Mouse (Mus musculus) left cerebral cortex, postnatal 36 days (tissue): Measurements from ENCODE around the gene Mmel1. TPM values are rescaled to one million over a fixed set of nuclear protein-coding genes. Genes with fewer than 3 reads are reported as not detected.

Experiments used
- DNase-seq, 2 experiments: peaks; one replicate each; pipeline ENCODE4 v3.0.0; 2021 to 2022; ENCODE audit warnings: low spot score in 2 of 2, mixed read lengths in 1 of 2
- intact Hi-C: fragments of 180-260 bp; cut with DNase I; formaldehyde crosslinking; loops from one replicate; pipeline ENCODE4 v1.15.1; 2025
- total RNA-seq, 2 experiments: library from RNA; stranded (reverse); gene quantifications; 2 replicates each; pipeline ENCODE4 v1.2.3; 2021

Mmel1 gene
- under 1 TPM; 0.49 to 1.00 TPM for total RNA-seq

DNA sequence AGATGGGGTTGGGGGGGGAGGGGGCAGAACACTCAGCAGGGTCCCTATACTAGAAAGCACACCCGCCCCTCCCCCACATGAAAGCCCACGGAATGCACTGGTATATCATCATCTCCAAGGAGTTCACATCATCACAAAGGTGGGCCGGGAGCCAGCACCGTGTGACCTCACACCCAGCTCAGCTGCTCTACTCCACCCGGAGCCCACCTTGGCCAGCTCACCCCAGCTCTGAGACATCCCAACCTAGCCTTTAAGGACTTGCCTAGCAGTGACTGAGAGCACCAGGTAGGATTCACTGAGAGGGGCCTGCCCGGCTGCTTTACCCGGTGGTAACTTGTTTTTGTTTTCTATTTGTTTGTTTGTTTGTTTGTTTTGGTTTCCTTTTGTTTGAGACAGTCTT is at the start of gene Mmel1:
TSS of gene Mmel1 (plus strand) at position 146 of the 400 bp plus-strand sequence.
- intact Hi-C loops = no loop called here
- DNase-seq = no peak

DNA sequence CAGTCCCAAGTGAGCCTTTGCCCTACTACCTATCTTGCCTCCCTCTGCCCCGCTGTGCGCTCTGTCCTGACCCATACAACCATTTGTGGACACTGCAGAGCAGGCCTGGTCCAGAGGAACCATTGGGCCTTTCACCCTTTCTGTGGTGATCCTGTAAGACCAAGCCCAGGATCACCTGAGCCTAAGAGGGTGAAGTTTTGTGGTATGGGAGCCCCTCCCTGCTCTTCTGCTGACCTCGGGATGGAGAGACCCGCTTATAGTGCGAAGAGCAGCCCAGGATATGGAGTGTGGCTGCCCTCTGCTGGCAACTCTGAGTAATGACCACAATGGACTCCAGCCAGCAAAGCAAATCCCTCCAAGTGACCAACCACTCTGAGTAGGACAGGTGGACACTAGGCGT is 43.7 kb upstream of the Mmel1 start:
- intact Hi-C loops = loop anchor here (5.0 to 10.0 kb wide), 2 partner anchors 498 to 661 kb away; partner anchors contain the start of gene Tprgl
- DNase-seq = peak; percentile 23 to 31

DNA sequence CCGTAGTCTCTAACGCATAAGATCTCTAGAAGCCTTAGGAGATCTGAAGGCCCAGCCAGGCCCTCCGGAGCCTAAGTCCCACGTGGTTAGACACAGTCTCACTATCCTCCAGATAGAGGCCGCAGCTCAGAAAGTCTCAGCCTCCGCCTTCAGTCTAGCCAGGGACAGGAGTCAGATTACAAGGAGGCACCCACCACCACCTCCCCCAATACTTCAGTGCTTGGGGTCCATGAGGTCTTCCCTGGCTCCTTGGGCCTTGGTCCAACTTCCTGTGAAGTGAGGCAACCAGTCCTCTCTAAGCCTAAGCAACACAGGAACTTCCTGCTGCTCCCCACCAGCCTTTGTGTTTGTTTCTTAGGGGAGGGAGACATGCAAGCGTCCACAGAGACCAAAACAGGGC is 43.2 kb upstream of the Mmel1 start:
- intact Hi-C loops = loop anchor here (5.0 to 10.0 kb wide), 2 partner anchors 499 to 661 kb away; partner anchors contain the start of gene Tprgl

GRCm38 (mm10) chr4:154827181-154827580 is 42.2 kb upstream of the Mmel1 start:
- intact Hi-C loops = loop anchor here (5.0 to 10.0 kb wide), 2 partner anchors 500 to 662 kb away; partner anchors contain the start of gene Tprgl
- DNase-seq = peak in 1 of 2 experiments; percentile 8

More for the DNA sequence above, 43.2 kb upstream of the Mmel1 start:
- DNase-seq = no peak

DNA sequence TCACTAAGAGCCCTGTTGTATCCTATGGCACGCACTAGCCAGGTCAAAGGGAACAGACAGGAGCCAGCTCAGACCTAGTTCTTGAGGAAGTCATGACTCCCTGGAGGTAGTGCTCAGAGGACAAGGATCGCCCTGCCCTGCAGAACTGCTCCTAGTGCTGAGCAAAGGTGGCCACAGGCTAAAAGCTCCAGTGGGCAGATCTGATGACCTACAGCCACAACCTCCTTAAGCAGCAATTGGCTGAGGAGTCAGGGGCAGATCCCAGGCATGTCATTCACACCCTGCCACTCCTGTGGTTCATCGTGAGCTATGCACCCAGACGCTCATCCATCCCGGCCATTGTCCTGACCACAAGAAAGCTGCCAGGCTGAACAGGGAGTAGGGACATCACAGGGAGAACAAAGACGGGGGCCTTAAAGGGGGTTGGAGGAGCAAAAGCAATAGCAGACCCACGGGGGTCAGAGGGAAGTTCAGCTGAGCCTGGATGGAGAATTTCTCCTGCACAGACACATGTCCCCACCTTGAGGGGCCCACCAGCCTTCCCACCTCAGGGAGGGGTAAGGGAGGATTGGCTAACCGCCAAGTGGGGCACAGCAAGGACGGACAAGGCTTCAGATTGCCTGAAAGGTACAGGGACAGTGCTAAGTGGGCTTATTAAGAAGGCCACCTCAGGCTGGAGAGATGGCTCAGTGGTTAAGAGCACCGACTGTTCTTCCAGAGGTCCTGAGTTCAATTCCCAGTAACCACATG is 41.3 kb upstream of the Mmel1 start:
- DNase-seq = no peak
- intact Hi-C loops = loop anchor here (5.0 to 10.0 kb wide), 2 partner anchors 501 to 663 kb away; partner anchors contain the start of gene Tprgl

DNA sequence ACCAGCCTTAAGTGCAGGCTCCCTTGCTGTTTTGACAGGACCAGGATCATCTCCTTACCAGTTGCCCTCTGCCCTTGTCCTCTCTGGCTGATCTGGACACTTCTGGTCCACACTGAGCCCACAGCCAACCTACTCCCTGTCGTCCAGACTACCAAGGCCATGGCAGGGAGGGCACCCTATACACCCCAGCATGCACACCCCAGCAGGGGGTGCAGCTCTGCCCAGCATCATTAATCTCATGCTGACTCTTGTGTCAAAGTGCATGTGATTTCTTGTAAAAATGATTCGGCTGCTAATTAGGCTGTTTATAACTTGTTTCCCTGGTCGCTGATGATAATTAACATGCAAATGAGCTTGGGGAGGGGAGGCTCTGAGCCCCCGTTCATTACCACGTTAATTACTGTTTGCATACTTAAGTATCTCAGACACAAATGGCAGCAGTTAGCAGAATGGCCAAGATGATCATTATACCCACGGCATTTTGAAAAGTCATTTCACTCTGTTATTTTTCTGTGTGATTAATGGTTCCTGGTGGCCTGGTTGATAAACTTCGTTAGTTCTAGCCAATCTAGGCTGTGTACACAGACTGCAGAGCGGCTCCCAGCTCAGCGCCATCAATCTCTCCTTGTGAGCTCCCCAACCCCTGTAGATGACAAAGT is 37.3 kb upstream of the Mmel1 start:
- no peak for DNase-seq
- intact Hi-C loops = no loop called here

DNA sequence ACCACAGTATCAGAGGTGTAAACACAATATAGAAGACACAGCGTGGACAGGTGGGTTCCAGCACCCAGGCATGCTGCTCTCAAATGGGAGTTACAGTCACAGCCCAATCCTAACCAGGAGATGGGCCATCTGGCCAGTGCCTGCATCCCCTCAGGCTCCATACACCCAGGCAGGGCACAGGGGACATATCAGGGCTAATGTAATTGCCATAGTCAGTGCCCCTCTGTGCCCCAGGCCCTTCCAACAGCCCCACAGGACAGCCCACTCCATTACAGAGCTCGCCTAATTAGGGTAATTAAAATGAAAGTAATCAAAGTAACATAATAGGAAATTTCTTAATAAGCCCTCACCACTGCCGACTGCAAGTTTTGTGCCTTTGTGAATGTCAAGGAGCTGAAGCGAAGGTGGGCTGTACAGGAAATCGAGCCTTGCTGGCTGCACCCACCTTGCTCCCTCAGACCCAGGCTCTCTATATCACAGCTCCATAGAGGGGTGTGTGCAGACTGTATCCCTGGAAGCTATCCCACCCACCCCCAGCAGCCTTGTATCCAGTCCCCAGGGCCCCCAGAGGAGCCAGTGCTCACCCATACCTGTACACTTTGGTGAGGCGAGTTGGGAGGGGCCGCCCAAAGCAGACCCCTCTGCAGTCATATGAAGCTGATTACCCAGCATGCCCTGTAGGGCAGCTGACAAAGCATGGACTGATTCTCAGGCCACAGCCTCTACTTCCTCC is 33.0 kb upstream of the Mmel1 start:
- no peak for DNase-seq
- intact Hi-C loops = no loop called here

- intact Hi-C loops = no loop called here
Measured at GRCm38 (mm10) chr4:154837170-154837569, 32.2 kb upstream of the Mmel1 start, which contains the start of gene Ttc34. TSS of gene Ttc34 (plus strand) at chr4:154837459.

DNA sequence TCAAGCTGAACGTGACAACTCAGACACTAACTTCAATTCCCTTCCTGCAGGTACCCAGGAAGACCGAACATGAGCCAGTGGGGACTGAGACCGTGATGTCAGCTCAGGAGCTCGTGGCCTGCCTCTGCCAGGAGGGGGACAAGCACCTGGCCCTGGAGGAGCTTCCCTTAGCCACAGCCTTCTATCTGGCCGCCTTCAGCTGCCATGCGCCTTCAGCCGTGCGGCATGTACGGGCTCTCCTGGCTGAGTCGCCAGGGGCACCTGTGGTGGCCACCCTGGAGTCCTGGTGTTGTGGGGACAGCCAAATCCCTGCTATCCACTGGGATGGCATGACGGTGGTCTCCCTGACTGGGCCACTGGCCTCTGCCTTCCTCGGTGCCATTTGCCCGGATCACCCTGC is 30.6 kb upstream of the Mmel1 start:
- DNase-seq = no peak
- intact Hi-C loops = no loop called here

More at GRCm38 (mm10) chr4:154837170-154837569, 32.2 kb upstream of the Mmel1 start, which contains the start of gene Ttc34:
- peak; percentile 22 to 43 for DNase-seq

DNA sequence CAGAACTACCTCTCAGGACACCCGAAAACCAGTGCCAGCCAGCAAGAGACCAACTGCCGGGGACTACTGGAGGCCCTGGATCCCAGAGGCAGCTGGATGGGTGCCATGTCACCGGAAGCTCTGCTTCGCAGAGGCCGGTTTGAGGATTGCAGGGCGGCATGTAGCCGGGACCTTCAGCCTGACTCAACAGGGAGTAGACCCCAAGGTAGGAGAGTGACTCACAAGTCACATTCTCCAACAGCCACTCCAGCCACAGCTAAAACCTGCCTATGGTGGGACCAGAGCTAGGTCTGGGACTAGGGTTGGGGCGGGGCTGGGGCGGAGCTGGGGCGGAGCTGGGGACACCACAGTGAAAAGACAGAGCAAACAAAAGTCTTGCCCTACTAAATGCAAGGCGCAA is 30.0 kb upstream of the Mmel1 start:
- intact Hi-C loops = no loop called here
- no peak for DNase-seq

DNA sequence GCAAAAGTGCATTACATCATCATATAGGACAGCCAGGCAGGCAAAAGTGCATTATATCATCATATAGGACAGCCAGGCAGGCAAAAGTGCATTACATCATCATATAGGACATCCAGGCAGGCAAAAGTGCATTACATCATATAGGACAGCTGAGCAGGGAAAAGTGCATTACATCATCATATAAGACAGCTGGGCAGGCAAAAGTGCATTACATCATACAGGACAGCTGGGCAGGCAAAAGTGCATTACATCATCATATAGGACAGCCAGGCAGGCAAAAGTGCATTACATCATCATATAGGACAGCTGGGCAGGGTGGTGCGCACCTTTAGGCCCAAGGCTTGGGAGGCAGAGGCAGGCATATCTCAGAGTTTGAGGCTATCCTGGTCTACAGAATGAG is 16.7 kb upstream of the Mmel1 start:
- no peak for DNase-seq
- intact Hi-C loops = no loop called here

- no peak for DNase-seq
- intact Hi-C loops = no loop called here
Measured at GRCm38 (mm10) chr4:154853881-154854280, 15.5 kb upstream of the Mmel1 start.

- intact Hi-C loops = no loop called here
- no peak for DNase-seq
Measured at GRCm38 (mm10) chr4:154854676-154855345, 14.6 kb upstream of the Mmel1 start.

DNA sequence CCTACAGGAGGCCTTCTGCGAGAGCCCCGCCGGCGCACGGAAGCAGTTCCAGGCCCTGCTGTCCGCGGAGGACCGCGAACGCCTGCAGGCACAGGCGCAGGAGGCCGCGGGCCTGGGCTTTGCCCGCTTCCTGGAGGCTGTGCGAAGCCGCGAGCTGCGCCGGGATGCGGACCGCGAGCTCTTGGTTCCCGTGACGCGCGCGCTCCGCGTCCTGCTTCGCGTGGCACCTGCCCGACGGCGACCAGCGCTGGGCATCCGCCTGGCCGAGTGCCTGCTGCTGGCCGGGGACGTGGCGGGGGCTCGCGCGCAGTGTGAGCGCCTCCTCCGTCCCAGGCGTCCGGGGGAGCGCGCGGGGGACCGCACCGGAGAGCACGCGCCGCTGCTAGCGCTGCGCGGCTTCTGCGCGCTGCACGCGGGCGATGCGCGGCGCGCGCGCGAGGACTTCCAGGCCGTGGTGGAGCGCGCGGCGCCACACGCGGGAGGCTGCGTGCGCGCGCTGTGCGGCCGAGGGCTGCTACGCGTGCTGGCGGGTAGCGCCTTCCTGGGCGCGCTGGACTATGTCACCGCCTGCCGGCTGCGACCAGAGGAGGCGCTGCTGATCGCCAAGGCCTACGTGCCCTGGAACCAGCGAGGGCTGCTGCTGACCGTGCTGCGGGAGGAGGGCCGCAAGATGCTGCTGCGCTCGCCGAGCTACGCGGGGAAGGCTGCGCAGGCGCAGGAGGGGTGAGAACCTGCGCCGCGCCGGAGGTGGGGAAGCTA is 13.5 kb upstream of the Mmel1 start:
- peak; percentile 92 to 96 for DNase-seq
- intact Hi-C loops = no loop called here

GRCm38 (mm10) chr4:154856480-154856837 is 12.9 kb upstream of the Mmel1 start:
- DNase-seq = no peak
- intact Hi-C loops = no loop called here

DNA sequence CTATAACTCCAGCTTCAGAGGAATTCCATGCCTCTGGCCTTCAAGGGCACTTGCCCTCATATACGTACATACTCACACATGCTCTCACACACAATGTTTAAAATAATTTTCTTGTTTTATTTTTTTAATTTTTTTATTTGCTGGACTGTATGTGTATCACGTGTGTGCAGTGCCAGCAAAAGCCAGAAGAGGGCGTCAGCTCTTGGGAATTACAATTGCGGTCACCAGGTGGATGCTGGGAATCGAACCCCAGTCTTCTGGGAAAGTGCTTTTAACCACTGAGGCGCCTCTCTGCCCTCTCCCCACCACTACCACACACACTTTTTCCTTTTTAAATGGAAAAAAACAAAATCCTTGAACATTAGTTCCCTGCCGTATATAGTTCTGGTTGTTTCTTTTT is 12.5 kb upstream of the Mmel1 start:
- no peak for DNase-seq
- intact Hi-C loops = no loop called here

DNA sequence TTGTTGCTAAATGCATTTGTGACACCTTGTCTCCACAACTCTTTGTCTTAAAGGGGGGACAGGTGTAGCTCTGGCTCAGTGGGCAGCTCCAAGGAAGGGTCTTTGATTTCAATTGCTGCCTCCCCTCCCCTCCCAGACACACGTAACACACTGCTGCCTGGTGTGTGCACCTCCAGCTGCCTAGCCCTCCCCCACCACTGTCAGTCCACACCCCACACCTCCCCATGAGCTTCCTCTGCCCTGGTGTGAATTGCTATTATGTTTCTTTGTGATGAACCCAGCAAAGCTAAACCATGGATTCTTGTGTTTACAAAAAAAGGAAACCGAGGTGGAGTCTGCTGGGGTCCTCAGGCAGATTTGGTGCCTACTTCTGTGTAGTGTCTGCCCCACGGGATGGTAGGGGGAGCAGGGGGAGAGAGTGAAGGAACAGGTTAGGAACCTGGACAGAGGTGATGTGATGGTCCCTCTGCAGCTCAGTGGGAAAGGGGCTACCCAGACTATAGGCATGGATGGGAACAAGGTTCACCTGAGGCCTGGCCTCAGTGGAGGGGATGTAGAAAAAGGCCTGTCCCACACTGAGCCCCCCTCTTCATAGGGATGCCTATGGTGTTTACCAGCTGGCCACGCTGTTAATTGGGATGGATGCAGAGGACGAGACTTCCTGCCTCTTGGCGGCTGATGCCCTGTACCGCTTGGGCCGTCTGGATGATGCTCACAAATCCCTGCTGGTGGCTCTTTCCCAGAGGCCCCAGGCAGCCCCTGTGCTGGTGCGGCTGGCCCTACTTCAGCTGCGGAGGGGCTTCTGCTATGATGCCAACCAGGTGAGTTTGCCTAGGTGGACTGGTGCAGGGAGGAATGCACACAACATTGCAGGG is 11.8 kb upstream of the Mmel1 start:
- intact Hi-C loops = no loop called here
- DNase-seq = peak in 1 of 2 experiments; percentile 1

GRCm38 (mm10) chr4:154858601-154859000 is 10.8 kb upstream of the Mmel1 start:
- peak in 1 of 2 experiments; percentile 2 for DNase-seq
- intact Hi-C loops = no loop called here
